Mouse (Mus musculus): ENCODE measurements around the gene Osbpl5. TPM values are rescaled to one million over a fixed set of nuclear protein-coding genes. Genes with fewer than 3 reads are reported as not detected.

The Osbpl5 gene
- total RNA-seq, 2 experiments from 2014 or later, result 48.5 to 48.6 TPM

- no peak for DNase-seq (ENCODE audit: low spot score in 2 of 2)
Measured at GRCm38 (mm10) chr7:143755357-143756124, 1.2 kb downstream of the Osbpl5 start.

GRCm38 (mm10) chr7:143753990-143754715 is 2.6 kb downstream of the Osbpl5 start:
- peak; percentile 62 to 64 for DNase-seq (ENCODE audit: low spot score in 2 of 2)

DNA sequence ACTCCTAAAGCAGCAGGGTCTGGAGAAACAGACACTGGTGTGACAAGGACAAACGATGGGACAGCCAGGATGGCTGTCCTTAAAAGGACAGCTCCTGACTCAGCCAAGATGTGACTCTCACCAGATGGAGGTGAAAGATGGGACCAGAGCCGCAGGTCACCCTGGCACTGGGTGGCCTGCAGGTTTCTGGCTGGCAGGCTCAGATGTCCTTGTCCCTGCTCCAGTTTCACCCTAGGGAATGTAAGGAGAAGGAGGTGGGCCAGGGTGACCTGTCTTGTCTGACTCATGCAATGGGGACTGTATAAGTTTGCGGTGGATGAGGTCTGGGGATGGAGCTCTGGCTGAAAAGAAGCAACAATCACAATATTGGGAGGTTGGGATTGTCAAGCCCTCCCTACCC is 4.2 kb downstream of the Osbpl5 start:
- DNase-seq (ENCODE audit: low spot score in 2 of 2), result no peak

- no peak for DNase-seq (ENCODE audit: low spot score in 2 of 2)
Measured at GRCm38 (mm10) chr7:143752056-143752455, 4.7 kb downstream of the Osbpl5 start.

DNA sequence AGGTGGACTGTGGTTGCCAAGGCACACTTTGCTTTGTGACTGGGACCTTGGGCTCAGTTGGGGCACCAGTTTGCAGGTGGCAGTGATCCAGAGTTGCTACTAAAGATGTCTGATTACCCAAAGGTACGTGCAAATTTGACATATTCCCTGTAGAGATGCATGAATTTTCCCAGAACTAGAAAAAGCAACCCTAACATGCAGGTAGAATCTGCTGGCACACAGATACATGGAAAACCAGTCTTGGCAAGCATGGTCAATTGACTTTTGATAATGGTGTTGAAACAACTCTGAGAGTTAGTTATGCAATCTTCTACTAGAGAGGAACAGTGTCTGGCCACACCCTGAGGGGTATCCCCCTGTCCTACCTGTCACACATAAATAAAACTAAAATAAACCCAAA is 5.4 kb downstream of the Osbpl5 start:
- no peak for DNase-seq (ENCODE audit: low spot score in 2 of 2)

DNA sequence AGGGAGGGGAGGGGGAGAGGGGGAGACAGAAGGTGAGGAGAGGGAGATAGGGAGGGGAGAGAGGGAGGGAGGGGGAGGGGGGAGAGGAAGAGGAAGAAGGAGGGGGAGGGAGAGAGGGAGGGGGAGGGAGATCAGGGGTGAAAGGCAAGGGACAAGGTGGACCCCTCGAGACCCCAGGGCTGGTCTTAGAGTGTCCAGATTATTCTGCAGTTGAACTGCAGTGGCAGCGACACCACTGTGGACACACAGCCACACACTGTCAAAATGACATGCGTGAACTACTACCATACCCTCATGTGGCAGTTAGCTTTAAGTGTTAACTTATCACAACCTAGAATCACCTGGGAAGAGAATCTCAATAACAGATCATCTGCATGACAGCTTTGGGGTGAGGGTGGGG is 7.7 kb downstream of the Osbpl5 start:
- DNase-seq (ENCODE audit: low spot score in 2 of 2), result no peak

DNA sequence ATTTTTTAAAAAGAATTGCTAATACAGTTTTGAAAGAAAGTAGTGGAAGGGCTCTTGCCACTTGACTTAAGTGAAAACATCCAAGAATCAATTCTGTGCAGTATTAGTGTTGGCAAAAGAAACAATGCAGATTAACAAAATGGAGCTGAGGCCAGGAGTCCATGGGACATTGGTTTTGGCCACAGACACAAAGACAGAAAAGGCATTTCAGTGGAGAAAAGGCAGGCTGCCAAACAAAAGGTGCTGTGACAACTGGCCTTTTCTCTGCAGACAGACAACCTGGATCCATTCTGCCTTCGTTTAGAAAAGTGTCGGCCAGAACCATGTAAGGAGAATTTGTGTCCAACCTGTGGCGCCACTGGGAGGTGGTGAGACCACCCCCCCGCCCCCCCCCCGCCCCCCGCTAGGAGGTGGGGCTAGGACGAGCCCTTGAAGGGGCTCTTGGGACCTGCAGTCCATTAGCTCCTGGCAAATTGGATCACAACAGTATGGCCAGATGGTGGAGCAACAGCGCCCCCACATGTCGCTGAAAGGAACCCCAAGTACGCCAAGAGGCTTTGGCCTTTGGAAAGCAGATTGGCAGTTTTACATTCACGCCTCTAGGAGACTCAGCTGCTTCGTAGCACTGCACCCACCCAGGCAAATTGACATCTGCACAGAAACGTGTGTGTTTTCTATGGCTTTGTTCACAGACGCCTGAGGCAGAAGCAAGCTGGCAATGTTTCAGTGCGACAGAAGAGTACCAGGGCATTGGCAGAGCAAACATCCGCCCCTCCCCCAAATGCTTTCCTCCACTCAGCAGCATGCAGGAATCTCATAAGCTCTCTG is 8.5 kb downstream of the Osbpl5 start:
- peak; percentile 96 to 97 for DNase-seq (ENCODE audit: low spot score in 2 of 2)

- DNase-seq (ENCODE audit: low spot score in 2 of 2), result no peak
Measured at GRCm38 (mm10) chr7:143740653-143741052, 16.1 kb downstream of the Osbpl5 start.

- DNase-seq (ENCODE audit: low spot score in 2 of 2), result peak; percentile 86 to 87
Measured at GRCm38 (mm10) chr7:143739511-143740461, 17.0 kb downstream of the Osbpl5 start.

- peak in 1 of 2 experiments; percentile 37 for DNase-seq (ENCODE audit: low spot score in 2 of 2)
Measured at GRCm38 (mm10) chr7:143738601-143739006, 18.2 kb downstream of the Osbpl5 start.

- DNase-seq (ENCODE audit: low spot score in 2 of 2), result no peak
Measured at GRCm38 (mm10) chr7:143738194-143738593, 18.6 kb downstream of the Osbpl5 start.

GRCm38 (mm10) chr7:143733746-143734145 is 23.0 kb downstream of the Osbpl5 start:
- no peak for DNase-seq (ENCODE audit: low spot score in 2 of 2)

- DNase-seq (ENCODE audit: low spot score in 2 of 2), result no peak
Measured at GRCm38 (mm10) chr7:143729886-143730285, 26.9 kb downstream of the Osbpl5 start.

DNA sequence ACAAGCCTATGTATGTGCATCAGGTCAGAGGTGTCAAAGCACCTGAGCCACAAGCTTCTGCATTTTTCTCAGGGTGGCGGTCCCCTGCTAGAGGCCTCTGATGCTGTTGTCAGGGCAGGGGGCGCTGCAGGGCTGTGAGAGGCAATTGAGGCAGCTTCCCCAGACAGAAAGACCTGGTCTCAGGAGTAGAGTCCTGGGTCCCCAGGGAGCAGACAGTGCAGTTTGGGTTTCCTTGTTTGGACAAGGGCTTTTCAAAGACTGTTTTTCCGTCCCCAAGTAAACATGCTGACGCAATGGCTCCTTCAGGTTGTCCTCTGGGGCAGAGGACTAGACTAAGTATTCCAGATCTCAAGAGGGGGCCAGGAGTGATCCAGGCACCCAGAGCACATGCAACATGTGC is 30.4 kb downstream of the Osbpl5 start:
- no peak for DNase-seq (ENCODE audit: low spot score in 2 of 2)

- DNase-seq (ENCODE audit: low spot score in 2 of 2), result no peak
Measured at GRCm38 (mm10) chr7:143723841-143724240, 32.9 kb downstream of the Osbpl5 start.

GRCm38 (mm10) chr7:143722646-143723045 is 34.1 kb downstream of the Osbpl5 start:
- DNase-seq (ENCODE audit: low spot score in 2 of 2), result peak; percentile 39 to 45

DNA sequence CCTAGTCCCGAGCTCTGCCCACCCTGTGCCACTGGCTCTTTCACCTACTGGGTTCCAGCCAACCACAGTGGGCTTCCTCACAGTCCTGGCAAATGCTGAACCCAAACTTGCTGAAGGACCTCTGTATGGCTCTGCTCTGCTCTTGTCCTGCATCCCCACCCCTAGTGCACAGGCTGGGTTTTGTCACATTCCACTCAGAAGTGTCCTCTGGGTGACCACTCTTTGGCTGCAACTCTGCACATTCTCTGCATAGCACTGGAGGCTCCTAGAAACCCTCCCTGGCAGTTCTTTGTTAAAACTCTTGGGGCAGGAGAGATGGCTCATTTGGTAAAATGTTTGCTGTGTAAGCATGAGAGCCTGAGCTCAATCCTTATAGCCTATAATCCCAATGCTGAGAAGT is 39.0 kb downstream of the Osbpl5 start:
- DNase-seq (ENCODE audit: low spot score in 2 of 2), result no peak

DNA sequence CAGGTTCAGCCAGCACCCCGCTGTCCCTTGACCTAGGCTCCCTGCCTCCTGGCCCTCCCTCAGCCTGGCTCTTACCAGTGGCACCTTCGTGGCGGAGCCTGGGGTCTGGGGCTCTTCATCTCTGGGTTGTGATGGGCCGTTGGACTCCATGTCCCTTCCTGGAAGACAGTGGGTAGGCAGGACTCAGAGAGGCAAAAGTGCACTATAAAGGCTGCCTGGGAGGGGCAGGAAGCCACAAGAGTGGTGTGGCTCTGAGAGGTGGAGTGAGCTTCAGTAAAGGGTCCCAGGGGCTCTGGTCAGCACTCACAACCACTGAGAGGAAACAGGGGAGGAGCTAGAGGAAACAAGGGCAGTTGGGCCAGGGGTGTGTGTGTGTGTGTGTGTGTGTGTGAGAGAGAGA is 43.4 kb downstream of the Osbpl5 start:
- DNase-seq (ENCODE audit: low spot score in 2 of 2), result no peak

DNA sequence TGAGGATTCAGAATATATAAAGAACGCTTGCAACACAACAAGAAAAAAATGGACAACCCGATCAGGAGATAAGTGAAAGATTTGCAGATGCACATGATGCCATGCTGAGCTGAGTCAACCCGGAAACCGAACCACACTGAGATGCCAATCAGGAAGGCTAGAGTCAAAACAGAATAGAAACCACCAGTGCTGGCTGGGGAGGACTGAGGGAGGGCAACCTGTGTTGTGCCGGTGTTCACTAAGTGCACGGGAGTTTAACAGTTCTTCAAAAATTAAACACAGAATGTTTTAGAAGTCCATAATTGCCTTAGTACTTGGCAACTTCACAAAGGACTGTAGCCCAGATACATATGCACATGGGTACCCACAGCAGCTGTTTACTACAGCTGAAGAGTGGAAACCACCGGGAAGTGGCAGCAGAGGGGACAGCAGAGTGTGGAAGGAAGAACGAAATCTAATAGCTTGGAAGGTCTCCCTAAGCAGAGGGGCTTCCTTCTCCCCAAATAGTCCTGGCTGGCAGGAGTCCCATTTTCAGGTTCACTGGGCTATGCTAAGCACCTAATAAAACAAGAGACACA is 43.9 kb downstream of the Osbpl5 start:
- no peak for DNase-seq (ENCODE audit: low spot score in 2 of 2)

- no peak for DNase-seq (ENCODE audit: low spot score in 2 of 2)
Measured at GRCm38 (mm10) chr7:143712023-143712422, 44.8 kb downstream of the Osbpl5 start.

Measured in layer of hippocampus, postnatal 10 days (tissue).